Mouse (Mus musculus) embryonic stem cell, embryonic (primary cell): ENCODE data around the gene Mapt.

Source experiments
- CTCF ChIA-PET, 4 experiments: fragments of 300-600 bp in 2 of 4; fragments of 350-600 bp in 2 of 4; sonication (Branson Sonifier 250); formaldehyde crosslinking; loops; one replicate each; lab custom pipeline; 2022; ENCODE audit warnings: inconsistent platforms in 2 of 4; lab: Charles Lee
- POLR2A ChIA-PET, 4 experiments: fragments of 300-600 bp in 2 of 4; fragments of 350-600 bp in 2 of 4; sonication (Branson Sonifier 250); formaldehyde crosslinking; loops; one replicate each; lab custom pipeline; 2022; ENCODE audit warnings: antibody characterized with exemption in 4 of 4, inconsistent platforms in 1 of 4; lab: Charles Lee

Gene Mapt

DNA sequence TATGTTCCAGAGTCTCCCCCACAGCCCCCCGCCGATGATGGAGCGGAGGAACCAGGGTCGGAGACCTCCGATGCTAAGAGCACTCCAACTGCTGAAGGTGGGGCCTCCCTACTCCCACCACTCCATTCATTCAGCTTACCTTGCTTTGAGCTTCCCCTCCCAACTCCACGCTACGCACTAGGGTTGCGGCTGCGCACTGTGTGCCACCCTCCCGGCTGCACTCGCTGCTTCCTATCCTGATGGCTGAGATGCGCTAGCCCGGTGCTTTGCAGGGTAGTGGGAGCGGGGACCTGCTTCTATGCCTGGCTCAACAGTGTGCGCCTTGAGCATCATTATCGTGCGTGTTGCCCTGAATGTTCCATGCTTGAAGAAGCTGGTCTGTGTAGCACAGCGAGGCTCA lies 55.9 kb downstream of the Mapt start:
- ChIA-PET CTCF (interaction anchor here (0.6 to 4.6 kb wide), 18 partner anchors 9 to 953 kb away, joined by 3 to 67 read pairs (median 4); partner anchors contain the start of gene Mapt (in 1 of the 4)), POLR2A (interaction anchor here (0.6 to 52.0 kb wide), 75 partner anchors 1 to 1172 kb away, joined by 3 to 2718 read pairs (median 5); partner anchors contain the start of genes Arf2 (in 3 of the 4), Kansl1 (in 3 of the 4), Nsf (in 3 of the 4) and Mapt (in 2 of the 4))

- CTCF ChIA-PET = interaction anchor here (0.7 to 4.6 kb wide), 57 partner anchors 8 to 837 kb away, joined by 3 to 67 read pairs (median 6); partner anchors contain the start of genes Mapt (in 2 of the 4), Arf2 (in 1 of the 4), Mettl2 (in 1 of the 4) and Nsf (in 1 of the 4)
- POLR2A ChIA-PET = interaction anchor here (0.6 to 52.0 kb wide), 170 partner anchors 3 to 1967 kb away, joined by 3 to 2718 read pairs (median 5); partner anchors contain the start of genes Kansl1 (in 3 of the 4), Mapt (in 3 of the 4), Mettl2 (in 3 of the 4) and Nsf (in 3 of the 4)
Observed at GRCm38 (mm10) chr11:104288835-104289198, 57.6 kb downstream of the Mapt start.

- POLR2A ChIA-PET = interaction anchor here (0.6 to 52.0 kb wide), 177 partner anchors 3 to 1967 kb away, joined by 3 to 2718 read pairs (median 4); partner anchors contain the start of genes Arf2 (in 3 of the 4), Kansl1 (in 3 of the 4), Mapt (in 3 of the 4) and Nsf (in 3 of the 4)
- CTCF ChIA-PET = interaction anchor here (0.5 to 4.6 kb wide), 93 partner anchors 8 to 1173 kb away, joined by 3 to 67 read pairs (median 4); partner anchors contain the start of genes Mapt (in 2 of the 4), Arf2 (in 1 of the 4), Hexim1 (in 1 of the 4) and Kansl1 (in 1 of the 4)
Observed at GRCm38 (mm10) chr11:104289199-104290031, 58.2 kb downstream of the Mapt start.

DNA sequence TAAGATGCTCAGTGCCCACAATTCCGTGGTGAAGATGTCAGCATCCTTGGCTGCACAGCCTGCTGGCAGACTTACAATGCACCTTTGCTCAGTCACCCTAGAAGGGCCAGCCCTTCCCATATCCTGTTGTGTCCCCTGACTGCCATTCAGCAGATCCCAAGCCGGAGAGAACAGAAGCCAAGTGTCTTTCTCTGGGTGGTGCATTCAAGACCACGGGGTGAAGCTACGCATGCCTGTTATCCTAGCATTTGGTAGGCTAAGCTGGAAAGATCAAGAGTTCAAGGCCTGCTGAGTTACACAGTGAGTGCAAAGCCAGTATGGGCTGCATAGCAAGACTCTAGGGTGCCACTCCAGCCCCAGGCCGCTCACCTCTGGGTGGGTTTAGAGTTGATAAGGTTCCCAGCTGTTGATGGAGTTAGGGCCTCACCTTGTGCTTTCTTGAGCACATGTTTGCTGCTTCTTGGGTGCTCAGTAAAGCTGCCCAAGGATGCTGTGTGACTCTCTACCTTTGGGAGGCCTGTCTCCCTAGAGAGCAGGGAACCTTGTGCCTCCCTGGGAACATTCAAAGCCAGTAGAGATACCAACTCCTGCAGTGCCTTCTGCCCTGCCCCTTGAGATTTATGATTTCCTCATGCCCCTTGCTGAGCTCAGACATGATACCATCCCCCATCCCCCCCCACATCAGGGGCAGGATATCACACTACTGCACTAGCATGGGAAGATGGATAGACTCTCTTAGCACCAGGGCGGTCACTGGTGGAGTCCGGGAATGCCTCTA lies 61.4 kb downstream of the Mapt start:
- ChIA-PET CTCF (interaction anchor here (0.5 to 3.4 kb wide), 11 partner anchors 13 to 170 kb away, joined by 3 to 17 read pairs (median 5); no protein-coding TSS in a partner anchor), POLR2A (interaction anchor here (0.6 to 52.0 kb wide), 41 partner anchors 6 to 1964 kb away, joined by 3 to 2718 read pairs (median 5); partner anchors contain the start of genes Mapt (in 3 of the 4), Gm11639 (in 1 of the 4), Kansl1 (in 1 of the 4) and Nsf (in 1 of the 4))

GRCm38 (mm10) chr11:104293241-104293640 lies 62.1 kb downstream of the Mapt start:
- ChIA-PET CTCF (interaction anchor here in 3 of 4 experiments (0.6 to 3.4 kb wide), 3 partner anchors 13 to 18 kb away, joined by 3 to 17 read pairs (median 5); no protein-coding TSS in a partner anchor), POLR2A (interaction anchor here (0.6 to 52.0 kb wide), 25 partner anchors 7 to 1965 kb away, joined by 3 to 2718 read pairs (median 6); partner anchors contain the start of genes Mapt (in 2 of the 4) and Nsf (in 1 of the 4))

DNA sequence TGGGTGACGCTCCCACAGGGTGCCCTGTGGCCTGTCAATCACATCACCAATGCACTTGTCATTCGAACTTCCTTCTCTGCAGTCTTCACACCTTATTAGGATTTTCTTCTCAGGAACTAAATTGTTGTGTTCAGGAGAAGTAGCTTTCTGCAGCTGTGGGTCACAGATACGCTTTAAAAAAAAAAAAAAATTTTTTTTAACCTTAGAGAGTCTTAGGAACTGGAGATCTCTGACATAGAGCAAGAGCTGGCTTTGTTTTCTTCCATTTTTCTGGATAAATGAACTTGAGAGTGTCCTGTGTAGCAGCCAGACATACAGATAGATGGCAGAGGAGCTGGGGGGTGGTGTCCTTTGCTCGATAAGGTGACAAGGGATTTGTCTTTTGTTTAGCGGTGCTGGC lies 64.0 kb downstream of the Mapt start:
- CTCF ChIA-PET = interaction anchor here in 2 of 4 experiments (0.9 to 1.9 kb wide), 8 partner anchors 10 to 20 kb away, joined by 3 to 9 read pairs (median 5); no protein-coding TSS in a partner anchor
- POLR2A ChIA-PET = interaction anchor here (0.5 to 52.0 kb wide), 58 partner anchors 0 to 891 kb away, joined by 3 to 2718 read pairs (median 4); partner anchors contain the start of genes Mapt (in 2 of the 4), Arf2 (in 1 of the 4), Gm11639 (in 1 of the 4) and Kansl1 (in 1 of the 4)

DNA sequence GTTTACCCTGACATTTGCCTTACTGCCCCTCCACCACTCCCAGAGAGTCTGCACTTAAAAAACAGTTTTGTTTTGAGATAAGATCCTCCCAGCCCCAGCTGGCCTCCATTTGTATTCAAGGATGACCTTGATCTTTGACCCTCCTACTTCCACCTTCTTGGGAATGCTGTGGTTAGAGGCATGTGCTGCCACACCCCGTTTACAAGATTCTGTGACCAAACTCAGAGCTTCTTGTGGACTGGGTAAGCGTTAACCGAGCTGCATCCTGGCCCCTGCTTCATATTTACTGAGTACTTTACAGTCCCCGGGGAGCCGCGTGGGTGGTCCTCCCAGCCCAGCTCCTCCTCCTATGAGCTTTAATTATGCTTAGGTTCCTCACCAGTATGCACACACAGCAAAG lies 64.5 kb downstream of the Mapt start:
- POLR2A ChIA-PET = interaction anchor here (0.5 to 52.0 kb wide), 58 partner anchors 0 to 892 kb away, joined by 3 to 2718 read pairs (median 4); partner anchors contain the start of genes Mapt (in 2 of the 4), Arf2 (in 1 of the 4), Gm11639 (in 1 of the 4) and Kansl1 (in 1 of the 4)
- CTCF ChIA-PET = interaction anchor here in 2 of 4 experiments (0.9 to 1.9 kb wide), 8 partner anchors 9 to 20 kb away, joined by 3 to 9 read pairs (median 5); no protein-coding TSS in a partner anchor

- CTCF ChIA-PET = interaction anchor here in 3 of 4 experiments (1.0 to 3.3 kb wide), 5 partner anchors 8 to 14 kb away, joined by 3 to 18 read pairs (median 9); no protein-coding TSS in a partner anchor
- POLR2A ChIA-PET = interaction anchor here (0.7 to 52.0 kb wide), 19 partner anchors 2 to 148 kb away, joined by 3 to 2718 read pairs (median 7); partner anchors contain the start of gene Mapt (in 1 of the 4)
Observed at GRCm38 (mm10) chr11:104297671-104298070, 66.5 kb downstream of the Mapt start.

DNA sequence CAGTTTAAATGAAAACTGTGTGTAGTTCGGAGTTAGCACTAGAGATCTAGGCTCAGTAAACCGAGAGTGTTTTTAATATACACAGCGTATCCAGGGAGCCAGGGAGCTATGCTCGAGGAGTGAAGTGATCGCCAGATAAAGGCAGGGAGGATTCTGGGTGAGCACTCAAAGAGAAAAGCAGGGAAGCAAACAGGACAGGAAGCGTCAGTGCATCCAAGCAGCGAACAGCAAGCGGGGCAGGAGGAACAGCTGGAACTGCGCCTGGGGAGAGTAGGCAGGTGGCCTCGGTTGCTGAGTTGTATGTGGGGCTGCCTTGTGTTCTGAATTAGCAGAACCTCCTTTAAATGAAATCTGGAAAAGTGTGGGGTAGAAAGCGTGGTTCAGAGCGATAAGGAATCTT lies 71.4 kb downstream of the Mapt start:
- ChIA-PET POLR2A (interaction anchor here (0.6 to 52.0 kb wide), 14 partner anchors 7 to 1891 kb away, joined by 3 to 2718 read pairs (median 6); no protein-coding TSS in a partner anchor), CTCF (interaction anchor here in 3 of 4 experiments (1.3 to 5.2 kb wide), 6 partner anchors 8 to 14 kb away, joined by 4 to 23 read pairs (median 8); no protein-coding TSS in a partner anchor)

GRCm38 (mm10) chr11:104303088-104303960 lies 72.1 kb downstream of the Mapt start:
- ChIA-PET CTCF (interaction anchor here in 3 of 4 experiments (1.3 to 5.2 kb wide), 6 partner anchors 7 to 15 kb away, joined by 4 to 28 read pairs (median 10); no protein-coding TSS in a partner anchor), POLR2A (interaction anchor here (0.5 to 52.0 kb wide), 14 partner anchors 6 to 1890 kb away, joined by 3 to 2718 read pairs (median 8); no protein-coding TSS in a partner anchor)

DNA sequence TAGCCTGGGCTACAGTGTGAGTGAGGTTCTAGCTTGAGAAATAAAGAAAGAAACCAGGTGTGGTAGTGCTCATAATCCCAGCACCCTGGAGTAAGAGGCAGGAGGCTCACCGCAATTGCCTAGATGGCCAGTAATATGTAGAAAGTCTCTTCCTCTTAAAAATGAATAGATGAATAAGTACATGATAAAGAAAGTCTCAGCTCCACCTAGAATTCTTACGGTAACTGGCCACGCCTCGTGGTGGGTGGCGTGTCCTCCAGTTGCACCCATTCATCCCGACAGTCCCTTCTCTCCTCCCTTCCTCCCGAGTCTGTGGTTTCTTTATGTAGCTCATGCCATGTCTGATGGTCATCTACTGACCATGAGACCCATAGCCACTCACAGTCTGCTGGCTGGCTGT lies 74.5 kb downstream of the Mapt start:
- CTCF ChIA-PET = interaction anchor here (0.6 to 4.6 kb wide), 10 partner anchors 10 to 28 kb away, joined by 3 to 28 read pairs (median 4); no protein-coding TSS in a partner anchor
- POLR2A ChIA-PET = interaction anchor here (0.8 to 52.0 kb wide), 29 partner anchors 4 to 1190 kb away, joined by 3 to 2718 read pairs (median 5); partner anchors contain the start of gene Hexim1 (in 1 of the 4)

DNA sequence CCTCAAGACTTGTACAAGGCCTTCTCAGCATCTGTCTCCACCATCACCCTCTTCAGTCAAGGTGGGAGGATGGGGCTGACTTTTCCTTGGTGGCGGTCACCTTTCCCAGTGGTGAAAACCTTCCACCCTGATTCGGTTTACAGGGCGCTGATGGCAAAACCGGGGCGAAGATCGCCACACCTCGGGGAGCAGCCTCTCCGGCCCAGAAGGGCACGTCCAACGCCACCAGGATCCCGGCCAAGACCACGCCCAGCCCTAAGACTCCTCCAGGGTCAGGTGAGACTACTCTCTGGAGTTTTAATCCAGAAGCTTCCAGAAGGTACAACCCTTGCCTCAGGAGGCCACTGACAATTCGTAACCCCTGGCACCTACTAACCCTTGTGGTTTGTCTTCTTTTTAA lies 75.3 kb downstream of the Mapt start:
- POLR2A ChIA-PET = interaction anchor here (0.6 to 52.0 kb wide), 21 partner anchors 3 to 1190 kb away, joined by 3 to 2718 read pairs (median 9); partner anchors contain the start of gene Hexim1 (in 1 of the 4)
- CTCF ChIA-PET = interaction anchor here in 2 of 4 experiments (0.7 to 4.6 kb wide), 7 partner anchors 9 to 28 kb away, joined by 3 to 28 read pairs (median 3); no protein-coding TSS in a partner anchor

DNA sequence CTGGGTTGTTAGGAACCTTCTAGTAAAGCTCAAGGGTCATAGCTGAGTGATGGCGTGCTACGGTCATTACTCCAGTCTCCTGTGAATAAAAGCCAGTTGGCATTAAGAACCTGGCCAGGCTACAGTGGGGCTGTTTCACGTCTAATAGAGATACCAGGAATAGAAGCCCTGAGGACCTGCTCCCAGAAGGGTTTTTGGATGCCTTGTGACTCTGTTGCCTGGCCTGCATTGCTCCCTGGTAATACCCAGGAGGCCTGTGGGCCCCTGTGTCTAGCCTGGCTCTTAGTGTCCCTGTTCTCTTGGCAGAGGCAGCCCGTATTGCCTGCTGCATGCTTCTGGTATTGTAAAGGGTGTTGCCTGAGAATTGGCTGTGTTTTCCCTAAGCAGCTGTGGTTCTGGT lies 75.9 kb downstream of the Mapt start:
- POLR2A ChIA-PET = interaction anchor here (0.6 to 52.0 kb wide), 14 partner anchors 2 to 136 kb away, joined by 3 to 2718 read pairs (median 26); no protein-coding TSS in a partner anchor

DNA sequence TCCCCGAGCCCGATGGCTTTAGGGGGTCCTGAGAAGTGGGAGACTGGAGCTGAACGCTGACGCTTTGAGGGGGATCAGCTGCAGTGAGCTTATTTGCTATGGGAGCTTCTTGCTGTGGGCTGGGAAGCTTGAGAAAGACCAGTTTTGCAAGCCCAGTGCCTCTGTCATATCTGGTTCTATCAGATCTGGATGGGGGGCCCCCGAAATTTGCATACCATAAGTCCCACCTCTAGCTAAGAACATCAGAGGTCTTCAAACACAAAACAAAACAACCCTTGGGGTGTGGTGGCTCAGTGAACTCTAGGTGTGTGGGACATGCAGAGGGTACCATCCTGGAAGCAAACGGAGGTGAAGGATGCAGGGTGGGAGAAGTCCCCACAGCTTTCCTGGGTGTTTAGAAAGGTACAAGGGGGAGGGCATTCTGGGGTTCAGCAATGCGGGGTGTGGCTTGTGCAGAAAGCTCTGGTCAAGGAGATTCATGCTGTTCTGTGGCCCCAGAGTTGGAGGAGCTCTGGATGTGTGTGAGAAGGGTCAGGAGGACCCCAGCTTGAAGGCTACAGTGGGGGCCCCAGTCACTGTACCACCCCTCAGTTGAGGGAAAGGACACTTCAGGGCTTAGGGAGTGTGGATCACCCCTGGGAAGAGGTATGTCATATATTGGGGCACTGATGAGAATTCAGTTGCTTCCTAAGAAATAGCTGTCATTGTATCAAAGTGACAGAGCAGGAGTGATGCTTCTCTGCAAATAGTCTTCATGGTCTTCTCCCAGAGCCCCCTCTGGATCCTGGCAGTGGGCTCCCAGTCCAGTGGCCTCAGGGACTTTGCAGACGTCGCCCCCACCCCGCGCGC lies 78.4 kb downstream of the Mapt start:
- CTCF ChIA-PET = interaction anchor here (0.6 to 5.1 kb wide), 12 partner anchors 9 to 886 kb away, joined by 3 to 67 read pairs (median 6); no protein-coding TSS in a partner anchor
- POLR2A ChIA-PET = interaction anchor here (0.6 to 52.0 kb wide), 34 partner anchors 8 to 1644 kb away, joined by 3 to 2718 read pairs (median 4); partner anchors contain the start of genes Arf2 (in 1 of the 4), Cyb561 (in 1 of the 4) and Kansl1 (in 1 of the 4)

More for the DNA sequence above, 75.9 kb downstream of the Mapt start:
- CTCF ChIA-PET = interaction anchor here in 2 of 4 experiments (0.7 to 4.6 kb wide), 3 partner anchors 9 to 18 kb away, joined by 3 to 28 read pairs (median 18); no protein-coding TSS in a partner anchor
